Mouse (Mus musculus): Measurements from ENCODE around the gene Kcnd3. TPM values are rescaled to one million over a fixed set of nuclear protein-coding genes. Genes with fewer than 3 reads are reported as not detected.
A peak's percentile ranks its signal among the peaks of the same experiment; 100 is the strongest.

Kcnd3 gene
- polyA plus RNA-seq (2015; fragmentation: Nextera tagmentation; extraction: Ambion mirVana), result 8.1 and 8.2 TPM in 2 replicates

GRCm38 (mm10) chr3:105451627-105452555, at the start of gene Kcnd3:
TSS of gene Kcnd3 (plus strand) at chr3:105452330.
- Histone ChIP-seq H3K4me2 (peak within 1 kb of the TSS; percentile 95), H3K4me1 (peaks cover 44% of the 10 kb centered on the region), H3K9me3 (replicated peaks) (no peaks in the 10 kb centered on the region), H3K27me3 (replicated peaks) (peaks cover 14% of the 10 kb centered on the region; the same call in 1 of the 2 replicates), H3K4me3 (replicated peaks) (peak within 1 kb of the TSS; percentile 76), H3K27ac (replicated peaks) (peak within 1 kb of the TSS; percentile 74), H3K36me3 (no peaks in the 10 kb centered on the region), H3K9ac (replicated peaks) (peak within 1 kb of the TSS; percentile 67)
- WGBS, result 1% methylated on average over 61 of the region's 98 CpGs
- ATAC-seq (ENCODE audit: low FRiP score), result peak; percentile 72

- Histone ChIP-seq H3K36me3 (no peaks in the 10 kb centered on the region), H3K4me2 (no peak overlapping the region), H3K4me1 (peaks cover 30% of the 10 kb centered on the region), H3K27ac (replicated peaks) (no peak overlapping the region), H3K9ac (replicated peaks) (no peak overlapping the region), H3K9me3 (replicated peaks) (no peaks in the 10 kb centered on the region), H3K27me3 (replicated peaks) (no peaks in the 10 kb centered on the region), H3K4me3 (replicated peaks) (no peak overlapping the region)
- 82% methylated on average over 5 of the region's 5 CpGs for WGBS
- no peak for ATAC-seq (ENCODE audit: low FRiP score)
These were observed 49.5 kb upstream of the Kcnd3 start for GRCm38 (mm10) chr3:105402676-105403075.

GRCm38 (mm10) chr3:105403410-105404076, 48.6 kb upstream of the Kcnd3 start:
- ATAC-seq (ENCODE audit: low FRiP score), result peak; percentile 67

GRCm38 (mm10) chr3:105404077-105404446, 48.1 kb upstream of the Kcnd3 start:
- Histone ChIP-seq H3K27ac (replicated peaks) (0 out of 2 replicates have a peak overlapping the region, but pooled peaks have one; percentile 11), H3K4me2 (no peak overlapping the region), H3K4me1 (peaks cover 36% of the 10 kb centered on the region), H3K9me3 (replicated peaks) (no peaks in the 10 kb centered on the region), H3K27me3 (replicated peaks) (no peaks in the 10 kb centered on the region), H3K9ac (replicated peaks) (no peak overlapping the region), H3K36me3 (no peaks in the 10 kb centered on the region), H3K4me3 (replicated peaks) (no peak overlapping the region)
- WGBS, result 55% methylated on average over 4 of the region's 4 CpGs
- ATAC-seq (ENCODE audit: low FRiP score), result 0 out of 2 replicates have a peak, but pooled peaks have one; percentile 39

More at GRCm38 (mm10) chr3:105403410-105404076, 48.6 kb upstream of the Kcnd3 start:
- 29% methylated on average over 5 of the region's 5 CpGs for WGBS
- H3K4me2 ChIP-seq, result no peak overlapping the region
- H3K9me3 ChIP-seq (replicated peaks), result no peaks in the 10 kb centered on the region
- H3K4me3 ChIP-seq (replicated peaks), result no peak overlapping the region
- H3K9ac ChIP-seq (replicated peaks), result no peak overlapping the region
- H3K27ac ChIP-seq (replicated peaks), result no peak overlapping the region
- H3K36me3 ChIP-seq, result no peaks in the 10 kb centered on the region
- H3K27me3 ChIP-seq (replicated peaks), result no peaks in the 10 kb centered on the region
- H3K4me1 ChIP-seq, result peaks cover 36% of the 10 kb centered on the region

- H3K9ac ChIP-seq (replicated peaks), result no peak overlapping the region
- ATAC-seq (ENCODE audit: low FRiP score), result no peak
- H3K4me2 ChIP-seq, result no peak overlapping the region
- H3K4me3 ChIP-seq (replicated peaks), result no peak overlapping the region
- H3K27ac ChIP-seq (replicated peaks), result no peak overlapping the region
- peaks cover 36% of the 10 kb centered on the region for H3K4me1 ChIP-seq
- no peaks in the 10 kb centered on the region for H3K27me3 ChIP-seq (replicated peaks)
- no peaks in the 10 kb centered on the region for H3K9me3 ChIP-seq (replicated peaks)
- WGBS, result 84% methylated on average over 7 of the region's 7 CpGs
- H3K36me3 ChIP-seq, result no peaks in the 10 kb centered on the region
These were observed 46.6 kb upstream of the Kcnd3 start for GRCm38 (mm10) chr3:105405516-105405915.

- H3K27ac ChIP-seq (replicated peaks), result 0 out of 2 replicates have a peak overlapping the region, but pooled peaks have one; percentile 33
- no peak for ATAC-seq (ENCODE audit: low FRiP score)
- no peak overlapping the region for H3K4me2 ChIP-seq
- H3K4me3 ChIP-seq (replicated peaks), result no peak overlapping the region
- no peaks in the 10 kb centered on the region for H3K9me3 ChIP-seq (replicated peaks)
- H3K9ac ChIP-seq (replicated peaks), result no peak overlapping the region
- H3K4me1 ChIP-seq, result peaks cover 36% of the 10 kb centered on the region
- WGBS, result 32% methylated on average over 7 of the region's 7 CpGs
- H3K27me3 ChIP-seq (replicated peaks), result no peaks in the 10 kb centered on the region
- H3K36me3 ChIP-seq, result no peaks in the 10 kb centered on the region
These were observed 46.1 kb upstream of the Kcnd3 start for GRCm38 (mm10) chr3:105406036-105406435.

- Histone ChIP-seq H3K4me2 (no peak overlapping the region), H3K9ac (replicated peaks) (no peak overlapping the region), H3K36me3 (no peaks in the 10 kb centered on the region), H3K4me3 (replicated peaks) (no peak overlapping the region), H3K9me3 (replicated peaks) (no peaks in the 10 kb centered on the region), H3K27me3 (replicated peaks) (no peaks in the 10 kb centered on the region), H3K27ac (replicated peaks) (no peak overlapping the region), H3K4me1 (peaks cover 36% of the 10 kb centered on the region)
- no peak for ATAC-seq (ENCODE audit: low FRiP score)
- WGBS, result 41% methylated on average over 3 of the region's 3 CpGs
These were observed 43.9 kb upstream of the Kcnd3 start for GRCm38 (mm10) chr3:105408211-105408610.

- peaks cover 17% of the 10 kb centered on the region for H3K4me1 ChIP-seq
- H3K4me2 ChIP-seq, result no peak overlapping the region
- no peak overlapping the region for H3K4me3 ChIP-seq (replicated peaks)
- no peaks in the 10 kb centered on the region for H3K36me3 ChIP-seq
- H3K9ac ChIP-seq (replicated peaks), result no peak overlapping the region
- H3K9me3 ChIP-seq (replicated peaks), result no peaks in the 10 kb centered on the region
- no peaks in the 10 kb centered on the region for H3K27me3 ChIP-seq (replicated peaks)
- ATAC-seq (ENCODE audit: low FRiP score), result no peak
- WGBS, result 95% methylated on average over 5 of the region's 5 CpGs
- H3K27ac ChIP-seq (replicated peaks), result no peak overlapping the region
These were observed 41.3 kb upstream of the Kcnd3 start for GRCm38 (mm10) chr3:105410810-105411209.

GRCm38 (mm10) chr3:105411776-105412175, 40.4 kb upstream of the Kcnd3 start:
- Histone ChIP-seq H3K27me3 (replicated peaks) (no peaks in the 10 kb centered on the region), H3K9ac (replicated peaks) (no peak overlapping the region), H3K9me3 (replicated peaks) (no peaks in the 10 kb centered on the region), H3K4me2 (no peak overlapping the region), H3K27ac (replicated peaks) (no peak overlapping the region), H3K4me1 (peaks cover 11% of the 10 kb centered on the region), H3K4me3 (replicated peaks) (no peak overlapping the region), H3K36me3 (no peaks in the 10 kb centered on the region)
- no peak for ATAC-seq (ENCODE audit: low FRiP score)
- 79% methylated on average over 4 of the region's 4 CpGs for WGBS

GRCm38 (mm10) chr3:105412229-105412628, 39.9 kb upstream of the Kcnd3 start:
- H3K27me3 ChIP-seq (replicated peaks), result no peaks in the 10 kb centered on the region
- no peak overlapping the region for H3K9ac ChIP-seq (replicated peaks)
- no peak for ATAC-seq (ENCODE audit: low FRiP score)
- no peaks in the 10 kb centered on the region for H3K36me3 ChIP-seq
- no peaks in the 10 kb centered on the region for H3K9me3 ChIP-seq (replicated peaks)
- H3K27ac ChIP-seq (replicated peaks), result no peak overlapping the region
- WGBS, result 79% methylated on average over 2 of the region's 2 CpGs
- no peak overlapping the region for H3K4me2 ChIP-seq
- H3K4me1 ChIP-seq, result peaks cover 9% of the 10 kb centered on the region
- no peak overlapping the region for H3K4me3 ChIP-seq (replicated peaks)

- Histone ChIP-seq H3K27me3 (replicated peaks) (no peaks in the 10 kb centered on the region), H3K4me2 (no peak overlapping the region), H3K36me3 (no peaks in the 10 kb centered on the region), H3K27ac (replicated peaks) (no peak overlapping the region), H3K9me3 (replicated peaks) (no peaks in the 10 kb centered on the region), H3K4me3 (replicated peaks) (no peak overlapping the region), H3K9ac (replicated peaks) (no peak overlapping the region), H3K4me1 (peaks cover 6% of the 10 kb centered on the region; the same call in 1 of the 2 replicates)
- no peak for ATAC-seq (ENCODE audit: low FRiP score)
These were observed 39.4 kb upstream of the Kcnd3 start for GRCm38 (mm10) chr3:105412681-105413080.

- no peaks in the 10 kb centered on the region for H3K4me1 ChIP-seq
- H3K9me3 ChIP-seq (replicated peaks), result no peaks in the 10 kb centered on the region
- H3K36me3 ChIP-seq, result no peaks in the 10 kb centered on the region
- WGBS, result 93% methylated on average over 1 of the region's 1 CpGs
- no peak overlapping the region for H3K9ac ChIP-seq (replicated peaks)
- H3K27me3 ChIP-seq (replicated peaks), result no peaks in the 10 kb centered on the region
- H3K4me2 ChIP-seq, result no peak overlapping the region
- H3K27ac ChIP-seq (replicated peaks), result no peak overlapping the region
- no peak overlapping the region for H3K4me3 ChIP-seq (replicated peaks)
- no peak for ATAC-seq (ENCODE audit: low FRiP score)
These were observed 33.7 kb upstream of the Kcnd3 start for GRCm38 (mm10) chr3:105418441-105418840.

All from neural tube, embryonic 15.5 days (tissue).